Comparison of ENCODE assay signal across 10 mouse cellular contexts in genomic region chr10:84886221-84886627, GRCm38 (mm10). TPM values are rescaled to one million over a fixed set of nuclear protein-coding genes. Genes with fewer than 3 reads are reported as not detected.
DNase-seq lines count a peak whose midpoint lies in the region; ATAC-seq and TF ChIP-seq lines count a peak whose summit lies in the region.
"Had no signal": no experiment of that assay in that cellular context is flagged by ENCODE, and none has a peak within 500 bp of the region (broad histone marks: within the 10 kb centered on the region; RNA-seq: fewer than 3 reads in every experiment).

No protein-coding gene starts in this region.

- in situ Hi-C loops in Patski (cut with MboI; ENCODE audit: low pct_unique_long_range_greater_than_20kb): no loop called here

- peak; percentile 78 for ATAC-seq in Patski
- ATAC-seq in forebrain, embryonic 12.5 days (ENCODE audit: low FRiP score): no peak

- no peaks in the 10 kb centered on the region for H3K9me3 ChIP-seq in forebrain, embryonic 12.5 days

- no peak for TF ChIP-seq CTCF in Patski (IDR thresholded peaks at IDR 0.05)
- TF ChIP-seq CTCF in layer of hippocampus, adult 2 months (conservative IDR thresholded peaks at IDR 0.05): no peak

- H3K27me3 ChIP-seq in Patski: no peaks in the 10 kb centered on the region
- H3K27me3 ChIP-seq in forebrain, embryonic 12.5 days: peaks cover 28% of the 10 kb centered on the region

- no peak overlapping the region for H3K4me3 ChIP-seq in forebrain, embryonic 12.5 days (replicated peaks)
- no peak overlapping the region for H3K4me3 ChIP-seq in layer of hippocampus, adult 2 months
- H3K4me3 ChIP-seq: erythroblast, embryonic 14.5 days had no signal

- WGBS in forebrain, embryonic 12.5 days: 29% methylated on average over 6 of the region's 6 CpGs

- no peak overlapping the region for H3K9ac ChIP-seq in forebrain, embryonic 12.5 days

- CTCF ChIA-PET in Patski (lab: Charles Lee): interaction anchor here (0.8 to 1.7 kb wide), 5 partner anchors 9 to 82 kb away, joined by 3 to 8 read pairs (median 3); no protein-coding TSS in a partner anchor

- H3K4me2 ChIP-seq in forebrain, embryonic 12.5 days: no peak overlapping the region
- H3K4me2 ChIP-seq: midbrain, embryonic 11.5 days had no signal

- peaks cover 6% of the 10 kb centered on the region for H3K36me3 ChIP-seq in forebrain, embryonic 12.5 days (replicated peaks)

- H3K27ac ChIP-seq in forebrain, embryonic 12.5 days: no peak overlapping the region
- H3K27ac ChIP-seq in layer of hippocampus, adult 2 months: no peak overlapping the region

- POLR2A ChIA-PET in Patski (lab: Charles Lee): no interaction called here

- DNase-seq in Patski (ENCODE audit: low read depth, low spot score): peak; percentile 77
- DNase-seq in heart, adult 8-10 months (ENCODE audit: low spot score): peak; percentile 35
- DNase-seq in kidney, postnatal 10 days: peak; percentile 58
- peak; percentile 50 for DNase-seq in lung, postnatal 14 days
- DNase-seq in cerebellum, postnatal 10 days: no peak
- DNase-seq in layer of hippocampus, adult 2 months (ENCODE audit: low spot score in 2 of 2): no peak
- no peak for DNase-seq in frontal cortex, postnatal 25 days (ENCODE audit: low spot score in 2 of 2)

- H3K4me1 ChIP-seq in forebrain, embryonic 12.5 days: peaks cover 14% of the 10 kb centered on the region

RNA-seq across cellular contexts. Expression of gene Ric8b, which starts 31.2 kb away (rescaled TPM):
- polyA plus RNA-seq in Patski (2021): 29.8 TPM
- total RNA-seq in heart, adult 8-10 months (2022): 10 to 100 TPM; 39.8 to 44.8 (median 43.5) TPM
- polyA plus RNA-seq in forebrain, embryonic 12.5 days (2016; fragmentation: Nextera tagmentation; extraction: Ambion mirVana): 31.0 and 37.0 TPM in 2 replicates
- 10 to 100 TPM; 40.9 to 42.2 TPM for total RNA-seq in layer of hippocampus, adult 2 months (2021)

Comparison
In these comparisons a context has a peak if more than half of its experiments do, and no peak if none do; other contexts are left out.
1. DNase-seq: peak in Patski (single experiment), heart, adult 8-10 months (single experiment), kidney, postnatal 10 days (single experiment) and lung, postnatal 14 days (single experiment); none in cerebellum, postnatal 10 days (0 of 2), layer of hippocampus, adult 2 months (0 of 2) and frontal cortex, postnatal 25 days (0 of 2).